Mouse (Mus musculus) limb, embryonic 14.5 days (tissue): ENCODE data around the gene Inca1. TPM values are rescaled to one million over a fixed set of nuclear protein-coding genes. Genes with fewer than 3 reads are reported as not detected.

ENCODE experiments used
- ATAC-seq: fragments of 200-750 bp; cut with Nextera tagmentation; 2 replicates; pipeline ENCODE4 v1.8.0; 2017; ENCODE audit warnings: low read depth, moderate number of reproducible peaks, moderate TSS enrichment; ENCODE audit not compliant: low FRiP score
- DNase-seq: peaks from one replicate; pipeline ENCODE4 v3.0.0-alpha.2; 2015; ENCODE audit warnings: low spot score
- H3K27ac ChIP-seq: fragments of 300-500 bp; sonication (generic); replicated peaks from 2 replicates; pipeline ENCODE4 v1.5.1; 2014; ENCODE audit warnings: low read depth, mild to moderate bottlenecking, low read length, moderate library complexity, mixed read lengths
- H3K27me3 ChIP-seq: fragments of 300-500 bp; sonication (generic); 2 replicates; pipeline ENCODE4 v1.6.1; 2014; ENCODE audit warnings: low read length, mixed read lengths; ENCODE audit not compliant: control insufficient read depth, insufficient read depth
- H3K36me3 ChIP-seq: fragments of 300-500 bp; sonication (generic); 2 replicates; pipeline ENCODE4 v1.6.1; 2014; ENCODE audit warnings: mild to moderate bottlenecking, low read length, moderate library complexity, mixed read lengths; ENCODE audit not compliant: control insufficient read depth, insufficient read depth
- H3K4me1 ChIP-seq: fragments of 300-500 bp; sonication (generic); 2 replicates; pipeline ENCODE4 v1.6.1; 2014; ENCODE audit warnings: antibody characterized with exemption, low read length, mixed read lengths; ENCODE audit not compliant: control insufficient read depth, insufficient read depth
- H3K4me2 ChIP-seq: fragments of 300-500 bp; sonication (generic); replicated peaks from 2 replicates; pipeline ENCODE4 v1.6.1; 2014; ENCODE audit warnings: low read depth, mild to moderate bottlenecking, low read length, moderate library complexity; ENCODE audit not compliant: severe bottlenecking
- H3K4me3 ChIP-seq: fragments of 300-500 bp; sonication (generic); replicated peaks from 2 replicates; pipeline ENCODE4 v1.5.1; 2014; ENCODE audit warnings: low read length
- H3K9ac ChIP-seq: fragments of 300-500 bp; sonication (generic); 2 replicates; pipeline ENCODE4 v1.6.1; 2014; ENCODE audit warnings: mild to moderate bottlenecking, low read depth, low read length, moderate library complexity; ENCODE audit not compliant: severe bottlenecking
- H3K9me3 ChIP-seq: fragments of 300-500 bp; sonication (generic); 2 replicates; pipeline ENCODE4 v1.6.1; 2016; ENCODE audit warnings: low read length; ENCODE audit not compliant: control insufficient read depth
- POLR2A ChIP-seq: fragments of 200-500 bp; IDR thresholded peaks from 2 replicates; pipeline ENCODE4 v1.8.0; 2012; ENCODE audit warnings: inconsistent platforms, mild to moderate bottlenecking, moderate library complexity, borderline replicate concordance; ENCODE audit not compliant: insufficient read depth, insufficient read length; ENCODE audit errors: extremely low read depth
- WGBS: fragments of 180-500 bp; shearing (Covaris S2); extraction: QIAGEN DNeasy Blood & Tissue Kit; methylation state at CpG from one replicate; pipeline ENCODE4 v1.1.7; 2014; 5-methylcytosine and 5-hydroxymethylcytosine counted together
- polyA plus RNA-seq, 2 experiments: library from polyadenylated mRNA; depleted of rRNA in 1 of 2; stranded (reverse) in 1 of 2; unstranded in 1 of 2; fragments of >200 nt; fragmentation: Nextera tagmentation in 1 of 2; extraction: Ambion mirVana in 1 of 2; gene quantifications; 2 replicates each; pipeline versions ENCODE4 v1.2.1 to v1.2.3; 2012 to 2014

Inca1 gene
- polyA plus RNA-seq, 2 experiments: 0.81 to 1.3 TPM

DNA sequence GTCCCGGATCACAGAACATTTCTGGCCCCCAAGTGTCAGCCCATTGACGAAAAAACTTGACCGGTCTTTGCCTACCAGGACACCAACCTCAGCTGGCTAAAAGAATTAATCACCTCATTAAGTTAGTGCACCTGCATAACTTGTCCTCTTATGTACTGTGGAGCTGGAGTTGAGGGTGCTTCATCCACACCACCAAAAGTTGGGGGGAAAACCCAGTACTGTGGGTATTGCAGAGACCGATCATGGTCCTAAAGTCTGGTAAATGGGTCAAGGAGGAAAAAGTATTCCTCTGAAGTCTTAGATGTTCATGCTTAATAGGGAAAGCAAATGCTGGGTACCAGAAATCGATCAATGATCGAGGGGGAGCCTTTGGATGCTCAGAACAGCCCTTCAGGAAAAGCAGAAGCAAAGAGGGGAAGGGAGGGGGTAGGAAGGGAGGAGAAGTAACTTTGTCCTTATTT lies 47.0 kb downstream of the Inca1 start:
- Histone ChIP-seq H3K27me3 (no peaks in the 10 kb centered on the region), H3K27ac (peak overlapping the region; percentile 97), H3K4me2 (peak overlapping the region; percentile 97), H3K9me3 (no peaks in the 10 kb centered on the region), H3K36me3 (peaks cover 50% of the 10 kb centered on the region), H3K9ac (peak overlapping the region; percentile 96), H3K4me1 (peaks cover 33% of the 10 kb centered on the region), H3K4me3 (peak overlapping the region; percentile 100)
- WGBS: 44% methylated on average over 6 of the region's 6 CpGs
- ATAC-seq: no peak
- DNase-seq: no peak
- TF ChIP-seq POLR2A: no peak

GRCm38 (mm10) chr11:70652029-70652883 lies 47.7 kb downstream of the Inca1 start:
- no peak for TF ChIP-seq POLR2A
- Histone ChIP-seq H3K27ac (peak overlapping the region; percentile 97), H3K36me3 (peaks cover 50% of the 10 kb centered on the region), H3K4me2 (peak overlapping the region; percentile 97), H3K9me3 (no peaks in the 10 kb centered on the region), H3K27me3 (no peaks in the 10 kb centered on the region), H3K9ac (peak overlapping the region; percentile 96), H3K4me3 (peak overlapping the region; percentile 100), H3K4me1 (peaks cover 28% of the 10 kb centered on the region)
- DNase-seq (peak; percentile 66), ATAC-seq (no peak)
- WGBS: 50% methylated on average over 12 of the region's 12 CpGs

DNA sequence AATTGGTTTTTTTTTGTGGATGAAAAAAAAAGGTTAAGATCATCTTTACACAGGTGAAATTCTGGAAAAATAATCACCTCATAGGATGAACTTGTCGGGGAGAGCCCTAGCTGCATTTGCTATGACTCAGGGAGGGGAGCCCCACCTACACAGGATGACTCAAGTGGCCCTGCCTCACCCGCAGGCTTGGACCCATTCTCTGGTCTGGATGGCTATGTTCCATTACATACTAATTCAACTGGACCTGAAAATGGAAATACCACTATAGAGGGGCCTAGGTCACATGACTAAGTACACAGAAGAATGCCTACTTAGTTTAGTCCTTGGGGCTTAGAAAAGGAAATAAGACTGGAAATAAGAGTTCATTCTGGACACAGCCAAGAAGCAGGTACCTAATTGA lies 48.6 kb downstream of the Inca1 start:
- Histone ChIP-seq H3K27me3 (no peaks in the 10 kb centered on the region), H3K36me3 (peaks cover 50% of the 10 kb centered on the region), H3K27ac (no peak overlapping the region), H3K4me2 (0 out of 2 replicates have a peak overlapping the region, but pooled peaks have one; percentile 1), H3K4me3 (no peak overlapping the region), H3K9me3 (no peaks in the 10 kb centered on the region), H3K4me1 (peaks cover 20% of the 10 kb centered on the region), H3K9ac (no peak overlapping the region)
- WGBS: 71% methylated on average over 2 of the region's 2 CpGs
- DNase-seq (no peak), ATAC-seq (no peak)
- TF ChIP-seq POLR2A: no peak

- TF ChIP-seq POLR2A: no peak
- Histone ChIP-seq H3K4me1 (peaks cover 23% of the 10 kb centered on the region), H3K27me3 (no peaks in the 10 kb centered on the region), H3K36me3 (peaks cover 53% of the 10 kb centered on the region), H3K9ac (no peak overlapping the region), H3K9me3 (no peaks in the 10 kb centered on the region), H3K27ac (no peak overlapping the region), H3K4me3 (peak overlapping the region; percentile 9; the same call in 1 of the 2 replicates), H3K4me2 (0 out of 2 replicates have a peak overlapping the region, but pooled peaks have one; percentile 1)
- no peak for ATAC-seq
- WGBS: 77% methylated on average over 12 of the region's 12 CpGs
- no peak for DNase-seq
Observed at GRCm38 (mm10) chr11:70650322-70651175, 49.4 kb downstream of the Inca1 start.

DNA sequence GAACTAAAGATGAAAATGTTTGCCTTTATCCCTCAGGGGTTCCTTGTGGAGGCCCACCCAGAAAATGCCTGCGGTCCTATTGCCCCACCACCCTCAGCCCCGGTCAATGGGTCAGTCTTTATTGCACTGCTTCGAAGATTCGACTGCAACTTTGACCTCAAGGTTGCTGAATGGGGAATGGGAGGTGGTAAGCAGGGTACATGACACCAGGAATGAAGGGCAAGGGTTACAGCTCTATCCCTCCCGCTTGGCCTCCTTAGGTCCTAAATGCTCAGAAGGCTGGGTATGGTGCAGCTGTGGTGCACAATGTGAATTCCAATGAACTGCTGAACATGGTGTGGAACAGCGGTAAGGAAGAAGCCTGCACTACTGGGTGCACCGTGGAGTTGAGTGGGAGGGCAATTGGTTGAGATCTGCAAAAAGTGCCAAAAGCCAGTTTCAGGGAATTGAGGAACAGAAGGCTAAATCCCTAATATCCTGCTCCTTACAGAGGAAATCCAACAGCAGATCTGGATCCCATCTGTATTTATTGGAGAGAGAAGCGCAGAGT lies 50.7 kb downstream of the Inca1 start:
- DNase-seq (no peak), ATAC-seq (no peak)
- WGBS: 80% methylated on average over 8 of the region's 8 CpGs
- Histone ChIP-seq H3K9ac (no peak overlapping the region), H3K27me3 (no peaks in the 10 kb centered on the region), H3K36me3 (peaks cover 66% of the 10 kb centered on the region), H3K4me1 (peaks cover 26% of the 10 kb centered on the region), H3K27ac (no peak overlapping the region), H3K9me3 (no peaks in the 10 kb centered on the region), H3K4me3 (peak overlapping the region; percentile 2; the same call in 1 of the 2 replicates), H3K4me2 (0 out of 2 replicates have a peak overlapping the region, but pooled peaks have one; percentile 89)
- TF ChIP-seq POLR2A: no peak
